Mouse (Mus musculus) intestine, postnatal 0 days (tissue): ENCODE measurements around the gene Nbea. TPM values are rescaled to one million over a fixed set of nuclear protein-coding genes. Genes with fewer than 3 reads are reported as not detected.

ENCODE experiments used
- ATAC-seq: fragments of 200-750 bp; cut with Nextera tagmentation; 2 replicates; pipeline ENCODE4 v1.8.0; 2017; ENCODE audit warnings: mild to moderate bottlenecking, moderate TSS enrichment, moderate library complexity
- H3K27ac ChIP-seq: fragments of 300-500 bp; sonication (generic); 2 replicates; pipeline ENCODE4 v1.5.1; 2014; ENCODE audit warnings: mild to moderate bottlenecking, low read depth, low read length, moderate library complexity
- H3K27me3 ChIP-seq: fragments of 300-500 bp; sonication (generic); replicated peaks from 2 replicates; pipeline ENCODE4 v1.6.1; 2014; ENCODE audit warnings: low read length, mixed read lengths; ENCODE audit not compliant: control insufficient read depth, insufficient read depth
- H3K36me3 ChIP-seq: fragments of 300-500 bp; sonication (generic); 2 replicates; pipeline ENCODE4 v1.6.1; 2014; ENCODE audit warnings: mild to moderate bottlenecking, moderate library complexity; ENCODE audit not compliant: control insufficient read depth, insufficient read depth
- H3K4me1 ChIP-seq: fragments of 300-500 bp; sonication (generic); replicated peaks from 2 replicates; pipeline ENCODE4 v1.6.1; 2014; ENCODE audit warnings: antibody characterized with exemption, low read length, mixed read lengths; ENCODE audit not compliant: control insufficient read depth, insufficient read depth
- H3K4me2 ChIP-seq: fragments of 300-500 bp; sonication (generic); replicated peaks from 2 replicates; pipeline ENCODE4 v1.6.1; 2014; ENCODE audit warnings: low read depth, mild to moderate bottlenecking, moderate library complexity
- H3K4me3 ChIP-seq: fragments of 300-500 bp; sonication (generic); 2 replicates; pipeline ENCODE4 v1.5.1; 2014; ENCODE audit warnings: low read depth, low read length
- H3K9ac ChIP-seq: fragments of 300-500 bp; sonication (generic); 2 replicates; pipeline ENCODE4 v1.6.1; 2014; ENCODE audit warnings: mild to moderate bottlenecking, low read depth, low read length
- H3K9me3 ChIP-seq: fragments of 300-500 bp; sonication (generic); 2 replicates; pipeline ENCODE4 v1.6.1; 2016; ENCODE audit warnings: mixed run types; ENCODE audit not compliant: control insufficient read depth
- CTCF ChIP-seq: sonication (generic); IDR thresholded peaks from 2 replicates; pipeline ENCODE4 v1.5.1; 2016; ENCODE audit warnings: low read depth, mild to moderate bottlenecking, control low read depth, antibody characterized with exemption, moderate library complexity
- WGBS: fragments of 180-500 bp; shearing (Covaris S2); extraction: QIAGEN DNeasy Blood & Tissue Kit; methylation state at CpG from one replicate; pipeline ENCODE4 v1.1.7; 2014; 5-methylcytosine and 5-hydroxymethylcytosine counted together
- polyA plus RNA-seq: library from polyadenylated mRNA; unstranded; fragments of >200 nt; fragmentation: Nextera tagmentation; extraction: Ambion mirVana; gene quantifications from 2 replicates; pipeline ENCODE4 v1.2.1, GENCODE M21; 2015

The Nbea gene
- polyA plus RNA-seq, 1 experiment from 2014 or later, result 4.2 TPM

- Histone ChIP-seq H3K27ac (no peak overlapping the region), H3K4me1 (no peaks in the 10 kb centered on the region), H3K9ac (no peak overlapping the region), H3K4me3 (no peak overlapping the region), H3K9me3 (no peaks in the 10 kb centered on the region), H3K36me3 (no peaks in the 10 kb centered on the region), H3K27me3 (no peaks in the 10 kb centered on the region), H3K4me2 (no peak overlapping the region)
- TF ChIP-seq CTCF, result no peak
- WGBS, result 50% methylated on average over 10 of the region's 10 CpGs
- ATAC-seq, result no peak
Measured at GRCm38 (mm10) chr3:55828481-55829256, 354.8 kb downstream of the Nbea start.

GRCm38 (mm10) chr3:55824864-55825263 lies 358.6 kb downstream of the Nbea start:
- Histone ChIP-seq H3K27ac (no peak overlapping the region), H3K36me3 (no peaks in the 10 kb centered on the region), H3K27me3 (no peaks in the 10 kb centered on the region), H3K9me3 (no peaks in the 10 kb centered on the region), H3K4me3 (no peak overlapping the region), H3K4me1 (no peaks in the 10 kb centered on the region), H3K9ac (no peak overlapping the region), H3K4me2 (no peak overlapping the region)
- TF ChIP-seq CTCF, result no peak
- ATAC-seq, result no peak
- 67% methylated on average over 3 of the region's 3 CpGs for WGBS

GRCm38 (mm10) chr3:55819598-55819997 lies 363.9 kb downstream of the Nbea start:
- no peak for TF ChIP-seq CTCF
- no peak overlapping the region for H3K4me2 ChIP-seq
- no peak overlapping the region for H3K9ac ChIP-seq
- no peaks in the 10 kb centered on the region for H3K27me3 ChIP-seq
- ATAC-seq, result no peak
- H3K36me3 ChIP-seq, result no peaks in the 10 kb centered on the region
- H3K4me1 ChIP-seq, result 0 out of 2 replicates have a peak, but pooled peaks cover 3% of the 10 kb centered on the region
- H3K4me3 ChIP-seq, result no peak overlapping the region
- H3K27ac ChIP-seq, result no peak overlapping the region
- H3K9me3 ChIP-seq, result no peaks in the 10 kb centered on the region

- Histone ChIP-seq H3K9me3 (no peaks in the 10 kb centered on the region), H3K4me2 (no peak overlapping the region), H3K9ac (no peak overlapping the region), H3K36me3 (no peaks in the 10 kb centered on the region), H3K27me3 (no peaks in the 10 kb centered on the region), H3K4me1 (0 out of 2 replicates have a peak, but pooled peaks cover 3% of the 10 kb centered on the region), H3K27ac (no peak overlapping the region), H3K4me3 (no peak overlapping the region)
- WGBS, result 49% methylated on average over 2 of the region's 2 CpGs
- no peak for TF ChIP-seq CTCF
- no peak for ATAC-seq
Measured at GRCm38 (mm10) chr3:55818082-55818481, 365.4 kb downstream of the Nbea start.

GRCm38 (mm10) chr3:55816638-55817375 lies 366.7 kb downstream of the Nbea start:
- 59% methylated on average over 6 of the region's 6 CpGs for whole genome bisulfite sequencing
- H3K4me1 ChIP-seq, result 0 out of 2 replicates have a peak, but pooled peaks cover 3% of the 10 kb centered on the region
- H3K27ac ChIP-seq, result no peak overlapping the region
- no peaks in the 10 kb centered on the region for H3K36me3 ChIP-seq
- H3K4me2 ChIP-seq, result no peak overlapping the region
- H3K4me3 ChIP-seq, result no peak overlapping the region
- no peaks in the 10 kb centered on the region for H3K27me3 ChIP-seq
- TF ChIP-seq CTCF, result no peak
- no peak for ATAC-seq
- no peak overlapping the region for H3K9ac ChIP-seq
- no peaks in the 10 kb centered on the region for H3K9me3 ChIP-seq

GRCm38 (mm10) chr3:55816096-55816495 lies 367.4 kb downstream of the Nbea start:
- no peak for ATAC-seq
- H3K27ac ChIP-seq, result no peak overlapping the region
- WGBS, result 78% methylated on average over 5 of the region's 5 CpGs
- H3K4me1 ChIP-seq, result 0 out of 2 replicates have a peak, but pooled peaks cover 3% of the 10 kb centered on the region
- no peak overlapping the region for H3K9ac ChIP-seq
- H3K36me3 ChIP-seq, result no peaks in the 10 kb centered on the region
- no peak overlapping the region for H3K4me2 ChIP-seq
- H3K27me3 ChIP-seq, result no peaks in the 10 kb centered on the region
- TF ChIP-seq CTCF, result no peak
- no peaks in the 10 kb centered on the region for H3K9me3 ChIP-seq
- no peak overlapping the region for H3K4me3 ChIP-seq
